Mouse (Mus musculus): ENCODE data around the gene Etv5. TPM values are rescaled to one million over a fixed set of nuclear protein-coding genes. Genes with fewer than 3 reads are reported as not detected.

The Etv5 gene
- polyA plus RNA-seq, 1 experiment from 2014 or later: 31.8 TPM

GRCm38 (mm10) chr16:22408642-22409360, 30.7 kb downstream of the Etv5 start:
- ATAC-seq (ENCODE audit: insufficient number of reproducible peaks, low FRiP score, low TSS enrichment, low read depth): no peak; the same call in 1 of the 2 replicates
- Histone ChIP-seq H3K27me3 (no peaks in the 10 kb centered on the region), H3K36me3 (no peaks in the 10 kb centered on the region), H3K9ac (no peak overlapping the region), H3K9me3 (replicated peaks) (no peaks in the 10 kb centered on the region), H3K4me3 (replicated peaks) (no peak overlapping the region), H3K4me1 (peaks cover 11% of the 10 kb centered on the region; the same call in 1 of the 2 replicates), H3K27ac (replicated peaks) (no peak overlapping the region), H3K4me2 (replicated peaks) (no peak overlapping the region)
- WGBS: 77% methylated on average over 8 of the region's 8 CpGs

GRCm38 (mm10) chr16:22406747-22407146, 32.8 kb downstream of the Etv5 start:
- no peak for ATAC-seq (ENCODE audit: insufficient number of reproducible peaks, low FRiP score, low TSS enrichment, low read depth)
- WGBS: 89% methylated on average over 4 of the region's 4 CpGs
- Histone ChIP-seq H3K4me2 (replicated peaks) (no peak overlapping the region), H3K9ac (no peak overlapping the region), H3K9me3 (replicated peaks) (no peaks in the 10 kb centered on the region), H3K27me3 (no peaks in the 10 kb centered on the region), H3K4me3 (replicated peaks) (no peak overlapping the region), H3K4me1 (peaks cover 11% of the 10 kb centered on the region; the same call in 1 of the 2 replicates), H3K36me3 (no peaks in the 10 kb centered on the region), H3K27ac (replicated peaks) (0 out of 2 replicates have a peak overlapping the region, but pooled peaks have one; percentile 56)

- H3K4me1 ChIP-seq: peaks cover 11% of the 10 kb centered on the region; the same call in 1 of the 2 replicates
Measured at GRCm38 (mm10) chr16:22406050-22406449, 33.5 kb downstream of the Etv5 start.

DNA sequence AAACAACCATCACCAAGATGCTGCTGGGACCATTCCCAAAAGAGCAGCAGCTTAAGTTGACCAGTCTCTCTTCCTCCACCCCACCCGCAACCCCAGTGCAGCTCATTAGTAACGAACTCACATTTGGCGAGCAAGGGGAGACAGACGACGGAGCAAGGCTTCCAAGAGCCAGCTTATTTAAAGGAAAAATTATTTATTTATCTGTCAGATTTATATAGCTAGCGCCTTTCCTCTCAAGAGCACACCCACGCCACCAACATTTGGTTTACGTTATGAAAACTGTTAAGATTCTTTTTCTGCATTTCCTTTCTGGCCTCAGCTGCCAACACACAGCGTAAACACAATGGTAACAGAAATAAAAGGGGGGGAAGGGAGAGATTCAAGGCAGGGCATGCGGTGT, 34.0 kb downstream of the Etv5 start:
- H3K4me1 ChIP-seq: peaks cover 11% of the 10 kb centered on the region; the same call in 1 of the 2 replicates
- H3K9me3 ChIP-seq (replicated peaks): no peaks in the 10 kb centered on the region
- no peak overlapping the region for H3K9ac ChIP-seq
- H3K27ac ChIP-seq (replicated peaks): peak overlapping the region; percentile 56; the same call in 1 of the 2 replicates
- H3K4me3 ChIP-seq (replicated peaks): no peak overlapping the region
- no peak for ATAC-seq (ENCODE audit: insufficient number of reproducible peaks, low FRiP score, low TSS enrichment, low read depth)
- H3K4me2 ChIP-seq (replicated peaks): no peak overlapping the region; the same call in 1 of the 2 replicates
- no peaks in the 10 kb centered on the region for H3K27me3 ChIP-seq
- peaks cover 7% of the 10 kb centered on the region; the same call in 1 of the 2 replicates for H3K36me3 ChIP-seq
- 43% methylated on average over 10 of the region's 10 CpGs for WGBS

More at GRCm38 (mm10) chr16:22406050-22406449, 33.5 kb downstream of the Etv5 start:
- Histone ChIP-seq H3K9me3 (replicated peaks) (no peaks in the 10 kb centered on the region), H3K4me3 (replicated peaks) (no peak overlapping the region), H3K27me3 (no peaks in the 10 kb centered on the region), H3K4me2 (replicated peaks) (no peak overlapping the region), H3K9ac (no peak overlapping the region), H3K27ac (replicated peaks) (peak overlapping the region; percentile 56), H3K36me3 (peaks cover 5% of the 10 kb centered on the region; the same call in 1 of the 2 replicates)
- 73% methylated on average over 4 of the region's 4 CpGs for WGBS
- ATAC-seq (ENCODE audit: insufficient number of reproducible peaks, low FRiP score, low TSS enrichment, low read depth): no peak

GRCm38 (mm10) chr16:22403715-22404114, 35.8 kb downstream of the Etv5 start:
- Histone ChIP-seq H3K4me1 (peaks cover 11% of the 10 kb centered on the region; the same call in 1 of the 2 replicates), H3K36me3 (peaks cover 16% of the 10 kb centered on the region; the same call in 1 of the 2 replicates), H3K4me2 (replicated peaks) (no peak overlapping the region), H3K27me3 (no peaks in the 10 kb centered on the region), H3K9ac (no peak overlapping the region), H3K27ac (replicated peaks) (no peak overlapping the region), H3K4me3 (replicated peaks) (no peak overlapping the region), H3K9me3 (replicated peaks) (no peaks in the 10 kb centered on the region)
- no peak for ATAC-seq (ENCODE audit: insufficient number of reproducible peaks, low FRiP score, low TSS enrichment, low read depth)
- WGBS: 89% methylated on average over 4 of the region's 4 CpGs

- Histone ChIP-seq H3K9ac (no peak overlapping the region), H3K9me3 (replicated peaks) (no peaks in the 10 kb centered on the region), H3K4me1 (peaks cover 11% of the 10 kb centered on the region; the same call in 1 of the 2 replicates), H3K4me3 (replicated peaks) (no peak overlapping the region), H3K36me3 (peaks cover 16% of the 10 kb centered on the region; the same call in 1 of the 2 replicates), H3K27me3 (no peaks in the 10 kb centered on the region), H3K27ac (replicated peaks) (no peak overlapping the region), H3K4me2 (replicated peaks) (no peak overlapping the region)
- no peak for ATAC-seq (ENCODE audit: insufficient number of reproducible peaks, low FRiP score, low TSS enrichment, low read depth)
Measured at GRCm38 (mm10) chr16:22402600-22402999, 36.9 kb downstream of the Etv5 start.

- H3K27ac ChIP-seq (replicated peaks): no peak overlapping the region
- H3K9ac ChIP-seq: no peak overlapping the region
- no peak overlapping the region for H3K4me2 ChIP-seq (replicated peaks)
- H3K4me3 ChIP-seq (replicated peaks): no peak overlapping the region
- no peak for ATAC-seq (ENCODE audit: insufficient number of reproducible peaks, low FRiP score, low TSS enrichment, low read depth)
- peaks cover 6% of the 10 kb centered on the region; the same call in 1 of the 2 replicates for H3K4me1 ChIP-seq
- WGBS: 80% methylated on average over 6 of the region's 6 CpGs
- H3K9me3 ChIP-seq (replicated peaks): no peaks in the 10 kb centered on the region
- H3K36me3 ChIP-seq: peaks cover 16% of the 10 kb centered on the region; the same call in 1 of the 2 replicates
- H3K27me3 ChIP-seq: no peaks in the 10 kb centered on the region
Measured at GRCm38 (mm10) chr16:22400226-22400625, 39.3 kb downstream of the Etv5 start.

DNA sequence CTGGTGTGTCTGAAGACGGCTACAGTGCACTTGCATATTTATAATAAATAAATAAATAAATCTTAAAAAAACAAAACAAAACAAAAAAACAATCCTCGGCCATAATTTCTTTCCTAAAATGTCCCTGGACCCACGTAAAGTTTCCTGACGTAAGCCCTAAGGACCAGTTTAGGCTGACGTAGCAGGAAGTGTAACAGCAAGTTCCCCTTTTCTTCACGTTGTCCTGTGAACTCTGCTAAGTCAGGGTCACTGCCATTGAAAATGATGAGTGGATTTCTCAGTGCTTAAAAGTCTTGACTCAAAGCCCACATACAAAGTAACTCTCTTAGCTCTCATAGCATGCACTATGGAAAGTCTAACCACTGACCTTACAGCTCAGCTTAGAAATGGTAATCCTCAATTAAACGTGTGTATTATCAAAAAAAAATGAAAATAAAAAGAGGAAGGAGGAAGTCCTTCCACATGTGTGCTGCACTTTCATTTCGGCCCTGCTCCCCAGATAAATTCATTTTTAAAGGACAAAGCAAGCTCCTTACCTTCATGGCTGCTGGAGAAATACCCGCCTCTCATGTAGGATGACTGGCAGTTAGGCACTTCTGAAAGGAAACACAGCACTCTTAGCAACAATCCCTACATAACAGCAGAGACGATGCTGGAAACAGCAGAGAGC, 40.6 kb downstream of the Etv5 start:
- Histone ChIP-seq H3K4me2 (replicated peaks) (no peak overlapping the region), H3K9me3 (replicated peaks) (no peaks in the 10 kb centered on the region), H3K36me3 (peaks cover 16% of the 10 kb centered on the region; the same call in 1 of the 2 replicates), H3K27ac (replicated peaks) (no peak overlapping the region), H3K4me1 (no peaks in the 10 kb centered on the region), H3K27me3 (no peaks in the 10 kb centered on the region), H3K9ac (no peak overlapping the region), H3K4me3 (replicated peaks) (no peak overlapping the region)
- 87% methylated on average over 10 of the region's 10 CpGs for WGBS
- ATAC-seq (ENCODE audit: insufficient number of reproducible peaks, low FRiP score, low TSS enrichment, low read depth): no peak

GRCm38 (mm10) chr16:22398354-22398753, 41.2 kb downstream of the Etv5 start:
- H3K9ac ChIP-seq: no peak overlapping the region
- WGBS: 87% methylated on average over 11 of the region's 11 CpGs
- no peak overlapping the region for H3K4me2 ChIP-seq (replicated peaks)
- no peaks in the 10 kb centered on the region for H3K27me3 ChIP-seq
- H3K27ac ChIP-seq (replicated peaks): no peak overlapping the region
- H3K36me3 ChIP-seq: peaks cover 16% of the 10 kb centered on the region; the same call in 1 of the 2 replicates
- H3K4me3 ChIP-seq (replicated peaks): no peak overlapping the region
- H3K4me1 ChIP-seq: no peaks in the 10 kb centered on the region
- no peaks in the 10 kb centered on the region for H3K9me3 ChIP-seq (replicated peaks)
- no peak for ATAC-seq (ENCODE audit: insufficient number of reproducible peaks, low FRiP score, low TSS enrichment, low read depth)

DNA sequence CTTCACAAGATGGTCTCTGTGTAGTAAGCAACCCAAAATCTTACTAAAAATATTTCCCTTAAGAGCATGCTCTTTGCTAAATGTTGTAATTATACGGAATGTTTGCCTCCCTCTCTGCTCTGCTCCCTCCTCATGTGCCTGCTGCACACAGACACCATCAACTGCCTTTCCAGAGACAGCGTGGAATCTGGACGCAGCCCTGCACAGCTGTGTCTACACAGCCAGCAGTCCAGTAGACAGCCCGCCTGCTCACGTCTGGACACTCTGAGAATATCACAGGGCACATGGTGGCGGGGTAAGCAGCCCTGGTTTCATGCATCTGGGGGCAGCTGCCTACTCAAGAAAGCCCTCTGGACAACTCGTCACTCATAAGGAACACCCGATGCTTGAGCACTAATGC, 43.1 kb downstream of the Etv5 start:
- Histone ChIP-seq H3K27ac (replicated peaks) (no peak overlapping the region), H3K9me3 (replicated peaks) (no peaks in the 10 kb centered on the region), H3K27me3 (no peaks in the 10 kb centered on the region), H3K4me1 (no peaks in the 10 kb centered on the region), H3K4me3 (replicated peaks) (no peak overlapping the region), H3K9ac (no peak overlapping the region), H3K36me3 (peaks cover 19% of the 10 kb centered on the region; the same call in 1 of the 2 replicates), H3K4me2 (replicated peaks) (no peak overlapping the region)
- peak; percentile 39; the same call in 1 of the 2 replicates for ATAC-seq (ENCODE audit: insufficient number of reproducible peaks, low FRiP score, low TSS enrichment, low read depth)
- 56% methylated on average over 8 of the region's 8 CpGs for WGBS

DNA sequence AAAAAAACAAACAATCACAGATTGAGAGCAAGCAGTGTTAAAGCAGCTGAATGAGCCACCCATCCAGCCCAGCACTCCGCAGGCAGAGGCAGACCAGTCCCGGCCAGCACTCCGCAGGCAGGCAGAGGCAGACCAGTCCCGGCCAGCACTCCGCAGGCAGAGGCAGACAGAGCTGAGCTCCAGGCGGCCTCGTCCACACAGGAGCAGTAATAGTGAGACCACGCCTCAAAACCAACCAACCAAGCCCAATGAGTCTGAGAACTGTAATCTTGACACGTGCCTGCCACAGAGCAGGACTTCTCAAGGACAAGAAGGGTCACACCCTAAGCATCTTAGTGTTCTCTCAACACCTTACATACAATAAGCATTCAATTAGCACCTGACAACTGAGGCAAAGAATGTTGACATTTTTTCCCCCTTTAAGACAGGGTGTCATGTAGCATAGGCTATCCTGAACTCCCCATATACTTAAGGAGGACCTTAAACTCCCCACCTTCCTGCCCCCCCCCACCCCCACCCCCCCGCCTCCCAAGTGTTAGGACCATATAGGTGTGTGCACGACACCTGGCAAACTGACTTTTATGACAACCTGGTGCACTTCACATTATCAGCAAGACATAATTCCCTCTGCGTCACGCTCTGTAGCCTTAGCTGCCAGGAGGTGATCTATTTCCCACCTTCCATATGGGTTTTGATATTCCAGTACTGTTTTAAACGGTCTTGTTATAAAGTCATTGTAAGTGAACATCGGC, 44.2 kb downstream of the Etv5 start:
- ATAC-seq (ENCODE audit: insufficient number of reproducible peaks, low FRiP score, low TSS enrichment, low read depth): no peak
- Histone ChIP-seq H3K9ac (no peak overlapping the region), H3K9me3 (replicated peaks) (no peaks in the 10 kb centered on the region), H3K4me3 (replicated peaks) (no peak overlapping the region), H3K36me3 (peaks cover 13% of the 10 kb centered on the region; the same call in 1 of the 2 replicates), H3K27me3 (no peaks in the 10 kb centered on the region), H3K4me2 (replicated peaks) (no peak overlapping the region), H3K27ac (replicated peaks) (no peak overlapping the region), H3K4me1 (no peaks in the 10 kb centered on the region)
- 83% methylated on average over 15 of the region's 15 CpGs for WGBS

Measured in embryonic facial prominence, embryonic 15.5 days (tissue).